Mouse (Mus musculus): Measurements from ENCODE around the gene Plekhg2. TPM values are rescaled to one million over a fixed set of nuclear protein-coding genes. Genes with fewer than 3 reads are reported as not detected.

The Plekhg2 gene
- polyA plus RNA-seq, 1 experiment from 2014 or later: 78.6 TPM

GRCm38 (mm10) chr7:28381938-28382337, 9.5 kb upstream of the Plekhg2 start:
- H3K4me1 ChIP-seq: peaks cover 53% of the 10 kb centered on the region
- peak overlapping the region; percentile 25 for H3K4me3 ChIP-seq
- no peaks in the 10 kb centered on the region for H3K9me3 ChIP-seq
- H3K9ac ChIP-seq (replicated peaks): peak overlapping the region; percentile 38; the same call in 1 of the 2 replicates
- peak overlapping the region; percentile 68 for H3K27ac ChIP-seq (replicated peaks)
- H3K36me3 ChIP-seq: peaks cover 12% of the 10 kb centered on the region
- H3K4me2 ChIP-seq (replicated peaks): peak overlapping the region; percentile 46
- 0 out of 2 replicates have a peak, but pooled peaks have one; percentile 19 for ATAC-seq (ENCODE audit: low FRiP score, low read depth)
- WGBS: 8% methylated on average over 20 of the region's 20 CpGs
- peaks cover 20% of the 10 kb centered on the region for H3K27me3 ChIP-seq

- no peak for ATAC-seq (ENCODE audit: low FRiP score, low read depth)
- Histone ChIP-seq H3K9ac (replicated peaks) (peak overlapping the region; percentile 38), H3K4me3 (peak overlapping the region; percentile 25), H3K27ac (replicated peaks) (peak overlapping the region; percentile 68), H3K4me1 (peaks cover 58% of the 10 kb centered on the region), H3K4me2 (replicated peaks) (peak overlapping the region; percentile 46), H3K36me3 (peaks cover 11% of the 10 kb centered on the region), H3K27me3 (peaks cover 23% of the 10 kb centered on the region), H3K9me3 (no peaks in the 10 kb centered on the region)
- WGBS: 4% methylated on average over 30 of the region's 30 CpGs
Observed at GRCm38 (mm10) chr7:28381017-28381790, 8.8 kb upstream of the Plekhg2 start.

GRCm38 (mm10) chr7:28380237-28381016, 8.0 kb upstream of the Plekhg2 start, which contains the start of gene Zfp36:
Zfp36 (minus strand) TSS chr7:28380253.
- Histone ChIP-seq H3K27ac (replicated peaks) (peak within 1 kb of the TSS; percentile 68), H3K9ac (replicated peaks) (peak within 1 kb of the TSS; percentile 70), H3K9me3 (no peaks in the 10 kb centered on the region), H3K27me3 (peaks cover 23% of the 10 kb centered on the region), H3K4me3 (peak within 1 kb of the TSS; percentile 52), H3K36me3 (peaks cover 3% of the 10 kb centered on the region; the same call in 1 of the 2 replicates), H3K4me2 (replicated peaks) (peak within 1 kb of the TSS; percentile 74), H3K4me1 (peaks cover 63% of the 10 kb centered on the region)
- ATAC-seq (ENCODE audit: low FRiP score, low read depth): no peak
- 58% methylated on average over 17 of the region's 17 CpGs for WGBS

- under 1% methylated on average over 53 of the region's 53 CpGs for WGBS
- H3K9ac ChIP-seq (replicated peaks): peak overlapping the region; percentile 70
- H3K27me3 ChIP-seq: peaks cover 23% of the 10 kb centered on the region
- no peaks in the 10 kb centered on the region for H3K36me3 ChIP-seq
- peak overlapping the region; percentile 74 for H3K4me2 ChIP-seq (replicated peaks)
- H3K4me1 ChIP-seq: peaks cover 69% of the 10 kb centered on the region
- peak overlapping the region; percentile 52 for H3K4me3 ChIP-seq
- H3K27ac ChIP-seq (replicated peaks): peak overlapping the region; percentile 60
- no peaks in the 10 kb centered on the region for H3K9me3 ChIP-seq
- ATAC-seq (ENCODE audit: low FRiP score, low read depth): peak; percentile 61
Observed at GRCm38 (mm10) chr7:28378769-28379651, 6.6 kb upstream of the Plekhg2 start.

- peaks cover 23% of the 10 kb centered on the region for H3K27me3 ChIP-seq
- H3K4me2 ChIP-seq (replicated peaks): peak overlapping the region; percentile 74
- H3K36me3 ChIP-seq: no peaks in the 10 kb centered on the region
- no peak overlapping the region for H3K27ac ChIP-seq (replicated peaks)
- WGBS: 53% methylated on average over 32 of the region's 32 CpGs
- no peaks in the 10 kb centered on the region for H3K9me3 ChIP-seq
- H3K4me3 ChIP-seq: peak overlapping the region; percentile 52
- H3K9ac ChIP-seq (replicated peaks): peak overlapping the region; percentile 70
- peaks cover 68% of the 10 kb centered on the region for H3K4me1 ChIP-seq
- ATAC-seq (ENCODE audit: low FRiP score, low read depth): no peak
Observed at GRCm38 (mm10) chr7:28378066-28378690, 5.8 kb upstream of the Plekhg2 start.

- Histone ChIP-seq H3K4me1 (peaks cover 60% of the 10 kb centered on the region), H3K9ac (replicated peaks) (peak overlapping the region; percentile 70; the same call in 1 of the 2 replicates), H3K27ac (replicated peaks) (no peak overlapping the region), H3K36me3 (no peaks in the 10 kb centered on the region), H3K4me2 (replicated peaks) (peak overlapping the region; percentile 74), H3K27me3 (peaks cover 23% of the 10 kb centered on the region), H3K4me3 (peak overlapping the region; percentile 52), H3K9me3 (no peaks in the 10 kb centered on the region)
- ATAC-seq (ENCODE audit: low FRiP score, low read depth): no peak
- WGBS: 76% methylated on average over 18 of the region's 18 CpGs
Observed at GRCm38 (mm10) chr7:28377190-28378065, 5.0 kb upstream of the Plekhg2 start.

GRCm38 (mm10) chr7:28376011-28376771, 3.8 kb upstream of the Plekhg2 start:
- no peaks in the 10 kb centered on the region for H3K9me3 ChIP-seq
- H3K4me2 ChIP-seq (replicated peaks): peak overlapping the region; percentile 58
- no peak for ATAC-seq (ENCODE audit: low FRiP score, low read depth)
- peaks cover 23% of the 10 kb centered on the region for H3K27me3 ChIP-seq
- peak overlapping the region; percentile 93 for H3K27ac ChIP-seq (replicated peaks)
- peaks cover 50% of the 10 kb centered on the region for H3K4me1 ChIP-seq
- H3K36me3 ChIP-seq: no peaks in the 10 kb centered on the region
- peak overlapping the region; percentile 39 for H3K4me3 ChIP-seq
- peak overlapping the region; percentile 57 for H3K9ac ChIP-seq (replicated peaks)
- 3% methylated on average over 30 of the region's 30 CpGs for WGBS

GRCm38 (mm10) chr7:28375176-28375921, 3.0 kb upstream of the Plekhg2 start:
- Histone ChIP-seq H3K27ac (replicated peaks) (peak overlapping the region; percentile 93), H3K4me1 (peaks cover 51% of the 10 kb centered on the region), H3K4me3 (peak overlapping the region; percentile 39), H3K9me3 (no peaks in the 10 kb centered on the region), H3K4me2 (replicated peaks) (peak overlapping the region; percentile 58), H3K9ac (replicated peaks) (peak overlapping the region; percentile 57), H3K27me3 (peaks cover 20% of the 10 kb centered on the region), H3K36me3 (no peaks in the 10 kb centered on the region)
- ATAC-seq (ENCODE audit: low FRiP score, low read depth): peak; percentile 32
- 1% methylated on average over 36 of the region's 36 CpGs for WGBS

- 78% methylated on average over 10 of the region's 10 CpGs for WGBS
Observed at GRCm38 (mm10) chr7:28374647-28375046, 2.2 kb upstream of the Plekhg2 start.

More at GRCm38 (mm10) chr7:28374647-28375046, 2.2 kb upstream of the Plekhg2 start:
- H3K27me3 ChIP-seq: peaks cover 20% of the 10 kb centered on the region
- H3K4me3 ChIP-seq: no peak overlapping the region
- no peak overlapping the region for H3K9ac ChIP-seq (replicated peaks)
- H3K9me3 ChIP-seq: no peaks in the 10 kb centered on the region
- peaks cover 57% of the 10 kb centered on the region for H3K4me1 ChIP-seq
- H3K36me3 ChIP-seq: peaks cover 5% of the 10 kb centered on the region; the same call in 1 of the 2 replicates
- peak overlapping the region; percentile 58; the same call in 1 of the 2 replicates for H3K4me2 ChIP-seq (replicated peaks)
- H3K27ac ChIP-seq (replicated peaks): peak overlapping the region; percentile 93
- no peak for ATAC-seq (ENCODE audit: low FRiP score, low read depth)

All from midbrain, embryonic 12.5 days (tissue).